Mouse (Mus musculus) liver, embryonic 12.5 days (tissue): ENCODE results near the gene Neurl3. TPM values are rescaled to one million over a fixed set of nuclear protein-coding genes. Genes with fewer than 3 reads are reported as not detected.

Experiments
- ATAC-seq: fragments of 200-750 bp; cut with Nextera tagmentation; 2 replicates; pipeline ENCODE4 v1.8.0; 2017; ENCODE audit warnings: moderate number of reproducible peaks, mild to moderate bottlenecking, moderate library complexity
- H3K27ac ChIP-seq: fragments of 300-500 bp; sonication (generic); 2 replicates; pipeline ENCODE4 v1.5.1; 2016; ENCODE audit warnings: mild to moderate bottlenecking
- H3K27me3 ChIP-seq: fragments of 300-500 bp; sonication (generic); replicated peaks from 2 replicates; pipeline ENCODE4 v1.6.1; 2016; ENCODE audit warnings: mild to moderate bottlenecking, moderate library complexity
- H3K36me3 ChIP-seq: fragments of 300-500 bp; sonication (generic); 2 replicates; pipeline ENCODE4 v1.6.1; 2016; ENCODE audit warnings: mild to moderate bottlenecking, moderate library complexity
- H3K4me1 ChIP-seq: fragments of 300-500 bp; sonication (generic); 2 replicates; pipeline ENCODE4 v1.6.1; 2016
- H3K4me2 ChIP-seq: fragments of 300-500 bp; sonication (generic); 2 replicates; pipeline ENCODE4 v1.6.1; 2016; ENCODE audit warnings: mild to moderate bottlenecking, moderate library complexity
- H3K4me3 ChIP-seq: fragments of 300-500 bp; sonication (generic); 2 replicates; pipeline ENCODE4 v1.5.1; 2016; ENCODE audit warnings: mild to moderate bottlenecking, moderate library complexity
- H3K9ac ChIP-seq: fragments of 300-500 bp; sonication (generic); 2 replicates; pipeline ENCODE4 v1.6.1; 2016; ENCODE audit warnings: mild to moderate bottlenecking, moderate library complexity
- H3K9me3 ChIP-seq: fragments of 300-500 bp; sonication (generic); replicated peaks from 2 replicates; pipeline ENCODE4 v1.6.1; 2016; ENCODE audit warnings: mild to moderate bottlenecking, moderate library complexity
- WGBS: fragments of 180-500 bp; shearing (Covaris S2); methylation state at CpG from one replicate; pipeline ENCODE4 v1.1.7; 2016; ENCODE audit not compliant: insufficient replicate concordance; 5-methylcytosine and 5-hydroxymethylcytosine counted together
- polyA plus RNA-seq: library from polyadenylated mRNA; unstranded; fragments of >200 nt; fragmentation: Nextera tagmentation; extraction: Ambion mirVana; gene quantifications from 2 replicates; pipeline ENCODE4 v1.2.1, GENCODE M21; 2016

The Neurl3 gene
- polyA plus RNA-seq, 1 experiment from 2014 or later: 3.7 TPM

DNA sequence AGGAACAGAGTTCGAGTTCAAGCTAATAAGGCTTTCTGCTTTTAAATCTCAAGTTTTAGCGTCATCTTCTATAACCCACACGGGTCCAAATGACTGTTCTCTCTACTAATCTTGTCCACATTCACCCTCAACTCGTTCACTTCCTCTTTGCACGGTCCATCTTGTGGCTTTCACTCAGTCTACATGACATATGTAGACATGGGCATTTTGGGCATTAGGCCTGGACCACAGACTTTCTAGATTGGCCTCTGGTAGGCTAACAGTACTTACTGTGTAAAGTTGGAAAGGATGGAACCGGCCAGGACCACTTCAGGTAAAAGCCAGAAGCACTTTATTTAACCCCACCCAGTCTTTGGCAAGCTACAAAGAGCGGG, 32.6 kb upstream of the Neurl3 start:
- H3K9ac ChIP-seq: no peak overlapping the region
- no peaks in the 10 kb centered on the region for H3K36me3 ChIP-seq
- peaks cover 72% of the 10 kb centered on the region for H3K27me3 ChIP-seq
- H3K4me1 ChIP-seq: peaks cover 30% of the 10 kb centered on the region
- H3K4me2 ChIP-seq: peak overlapping the region; percentile 97
- WGBS: 32% methylated on average over 7 of the region's 7 CpGs
- peak overlapping the region; percentile 71; the same call in 1 of the 2 replicates for H3K4me3 ChIP-seq
- H3K27ac ChIP-seq: no peak overlapping the region
- H3K9me3 ChIP-seq: no peaks in the 10 kb centered on the region
- ATAC-seq: peak; percentile 15; the same call in 1 of the 2 replicates

DNA sequence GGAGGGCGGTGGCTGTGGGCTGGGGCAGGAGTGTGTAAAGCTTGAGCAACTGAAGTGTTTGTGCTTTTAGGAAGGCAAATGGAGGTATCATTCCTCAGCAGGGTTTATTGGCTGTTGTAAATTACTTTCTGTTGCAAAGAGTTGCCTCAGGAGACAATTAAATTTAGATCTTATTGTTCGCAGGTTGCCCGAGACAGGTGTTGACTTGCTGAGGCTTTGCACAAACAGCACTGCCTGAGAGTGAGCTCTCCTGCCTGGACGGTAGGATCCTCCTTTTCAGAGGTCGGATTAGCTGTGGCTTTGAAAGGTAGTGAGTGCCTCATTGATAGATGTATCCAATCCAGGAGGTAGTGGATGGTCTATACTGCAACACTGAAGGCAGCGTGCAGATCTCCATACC, 31.6 kb upstream of the Neurl3 start:
- H3K27me3 ChIP-seq: peaks cover 80% of the 10 kb centered on the region
- no peak overlapping the region for H3K9ac ChIP-seq
- ATAC-seq: no peak
- no peak overlapping the region for H3K4me3 ChIP-seq
- H3K4me1 ChIP-seq: peaks cover 30% of the 10 kb centered on the region
- 71% methylated on average over 6 of the region's 6 CpGs for WGBS
- H3K36me3 ChIP-seq: no peaks in the 10 kb centered on the region
- no peaks in the 10 kb centered on the region for H3K9me3 ChIP-seq
- H3K4me2 ChIP-seq: no peak overlapping the region
- no peak overlapping the region for H3K27ac ChIP-seq

DNA sequence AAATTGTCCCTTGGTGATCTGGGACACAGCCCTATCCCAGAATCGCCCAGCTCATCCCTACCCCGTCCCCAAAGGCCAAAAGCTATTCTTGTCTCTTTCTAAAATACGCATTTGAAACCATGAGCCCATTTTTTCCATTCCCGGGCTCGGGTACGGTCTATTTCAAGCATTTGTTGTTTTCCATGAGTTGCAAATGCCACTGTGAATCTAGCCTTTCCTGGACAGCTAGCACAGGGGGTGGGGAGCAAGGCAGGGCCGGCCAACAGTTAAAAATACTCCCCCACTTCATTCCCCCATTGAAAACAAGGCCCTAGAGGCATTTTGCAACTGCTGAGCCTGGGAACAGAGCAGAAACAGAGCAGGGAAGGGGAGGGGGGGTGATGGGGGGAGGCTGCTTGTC, 30.3 kb upstream of the Neurl3 start:
- Histone ChIP-seq H3K4me2 (no peak overlapping the region), H3K27me3 (peaks cover 83% of the 10 kb centered on the region), H3K27ac (no peak overlapping the region), H3K36me3 (no peaks in the 10 kb centered on the region), H3K9me3 (no peaks in the 10 kb centered on the region), H3K4me3 (no peak overlapping the region), H3K4me1 (peaks cover 27% of the 10 kb centered on the region), H3K9ac (no peak overlapping the region)
- 51% methylated on average over 7 of the region's 7 CpGs for WGBS
- ATAC-seq: no peak

DNA sequence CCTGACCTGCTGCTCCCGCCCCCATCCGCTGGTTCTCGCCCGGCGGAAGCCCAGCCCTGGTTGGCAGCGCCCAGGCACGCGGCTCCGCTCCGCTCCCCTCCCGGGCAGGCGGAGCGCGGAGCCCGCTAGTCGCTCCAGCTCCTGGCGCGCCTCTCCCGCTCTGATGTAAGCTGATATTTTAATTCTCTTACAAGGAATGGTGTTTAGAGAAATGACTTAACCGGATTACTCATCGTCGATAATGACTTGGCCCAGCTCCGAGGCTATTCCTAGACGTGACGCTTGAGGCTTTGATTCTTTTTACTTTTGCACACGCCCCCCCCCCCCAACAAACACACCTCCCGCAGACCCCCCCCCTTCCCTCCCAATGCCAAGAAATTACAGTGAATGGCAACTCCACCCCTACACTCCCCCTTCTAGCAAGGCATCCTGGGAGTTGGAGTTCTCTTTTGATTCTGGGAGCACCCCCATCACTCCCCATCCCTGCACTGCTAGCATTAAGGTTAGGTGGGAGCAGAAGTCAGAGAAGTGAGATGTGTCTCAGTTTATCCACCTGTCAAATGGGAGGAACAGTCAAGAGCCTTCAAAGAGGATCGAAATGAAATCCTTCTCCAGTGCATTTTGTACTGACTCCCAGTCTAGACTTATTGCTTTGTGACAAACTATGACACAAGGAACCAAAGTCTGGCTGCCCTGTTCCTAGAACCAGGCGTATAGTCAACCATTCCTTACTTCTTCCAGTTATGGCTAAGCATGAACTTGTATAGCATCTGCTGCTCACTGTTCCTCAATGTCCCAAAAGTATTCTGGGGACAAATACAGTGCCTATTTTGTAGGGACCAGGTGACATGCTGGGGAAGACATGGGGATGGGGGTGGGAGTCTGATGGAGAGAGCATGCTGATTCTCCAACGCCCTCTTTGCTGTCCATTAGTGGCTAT, 29.2 kb upstream of the Neurl3 start:
- H3K27ac ChIP-seq: no peak overlapping the region
- H3K36me3 ChIP-seq: no peaks in the 10 kb centered on the region
- no peaks in the 10 kb centered on the region for H3K9me3 ChIP-seq
- peak overlapping the region; percentile 61 for H3K4me2 ChIP-seq
- peaks cover 83% of the 10 kb centered on the region for H3K27me3 ChIP-seq
- H3K4me1 ChIP-seq: peaks cover 16% of the 10 kb centered on the region
- 9% methylated on average over 30 of the region's 30 CpGs for WGBS
- peak overlapping the region; percentile 22 for H3K4me3 ChIP-seq
- no peak for ATAC-seq
- H3K9ac ChIP-seq: no peak overlapping the region

DNA sequence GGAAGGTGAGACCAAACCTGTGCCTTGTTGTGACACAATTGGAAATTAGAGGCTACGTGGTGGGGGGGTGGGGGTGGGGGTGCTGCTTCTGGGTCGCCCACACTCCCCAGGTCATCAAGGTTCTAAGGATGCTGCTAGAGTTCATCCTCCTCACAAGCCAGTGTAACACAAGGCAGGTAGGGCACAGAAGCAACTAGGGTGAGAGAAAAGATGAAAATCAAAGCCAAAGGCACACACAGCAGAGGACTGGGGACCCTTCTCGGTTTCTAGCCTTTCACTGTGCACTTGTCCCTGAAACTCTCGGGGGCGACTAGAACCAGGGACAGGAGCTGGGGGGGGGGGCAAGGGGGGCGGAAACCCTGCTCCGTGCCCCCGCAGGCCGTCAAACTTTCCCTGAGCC, 28.5 kb upstream of the Neurl3 start:
- no peaks in the 10 kb centered on the region for H3K36me3 ChIP-seq
- no peak overlapping the region for H3K27ac ChIP-seq
- peak overlapping the region; percentile 22 for H3K4me3 ChIP-seq
- no peak overlapping the region for H3K9ac ChIP-seq
- peaks cover 85% of the 10 kb centered on the region for H3K27me3 ChIP-seq
- peak overlapping the region; percentile 61 for H3K4me2 ChIP-seq
- no peak for ATAC-seq
- H3K4me1 ChIP-seq: 0 out of 2 replicates have a peak, but pooled peaks cover 11% of the 10 kb centered on the region
- 16% methylated on average over 9 of the region's 9 CpGs for WGBS
- no peaks in the 10 kb centered on the region for H3K9me3 ChIP-seq

DNA sequence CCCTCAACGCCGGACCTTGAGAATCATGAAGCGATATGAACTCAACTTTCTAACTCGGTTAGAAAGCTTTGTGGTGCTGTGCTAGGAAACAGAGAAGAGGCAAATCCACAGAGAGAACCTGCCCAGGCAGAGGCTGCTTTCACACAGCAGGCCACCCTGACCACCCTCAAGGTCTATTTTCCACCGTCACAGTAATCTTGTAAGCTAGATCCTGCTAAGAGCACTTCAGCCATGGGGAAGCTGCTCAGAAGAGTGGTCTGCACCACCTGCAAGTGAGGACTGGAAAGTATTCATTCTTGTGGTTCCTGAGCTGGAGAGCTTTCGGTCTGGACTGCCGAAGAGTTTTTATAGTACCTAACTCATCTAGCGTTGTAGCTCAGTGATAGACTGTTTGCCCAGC, 27.8 kb upstream of the Neurl3 start:
- H3K4me3 ChIP-seq: no peak overlapping the region
- no peak overlapping the region for H3K4me2 ChIP-seq
- peaks cover 92% of the 10 kb centered on the region for H3K27me3 ChIP-seq
- no peak overlapping the region for H3K27ac ChIP-seq
- 62% methylated on average over 8 of the region's 8 CpGs for WGBS
- ATAC-seq: no peak
- no peaks in the 10 kb centered on the region for H3K9me3 ChIP-seq
- 0 out of 2 replicates have a peak, but pooled peaks cover 10% of the 10 kb centered on the region for H3K4me1 ChIP-seq
- no peaks in the 10 kb centered on the region for H3K36me3 ChIP-seq
- no peak overlapping the region for H3K9ac ChIP-seq

DNA sequence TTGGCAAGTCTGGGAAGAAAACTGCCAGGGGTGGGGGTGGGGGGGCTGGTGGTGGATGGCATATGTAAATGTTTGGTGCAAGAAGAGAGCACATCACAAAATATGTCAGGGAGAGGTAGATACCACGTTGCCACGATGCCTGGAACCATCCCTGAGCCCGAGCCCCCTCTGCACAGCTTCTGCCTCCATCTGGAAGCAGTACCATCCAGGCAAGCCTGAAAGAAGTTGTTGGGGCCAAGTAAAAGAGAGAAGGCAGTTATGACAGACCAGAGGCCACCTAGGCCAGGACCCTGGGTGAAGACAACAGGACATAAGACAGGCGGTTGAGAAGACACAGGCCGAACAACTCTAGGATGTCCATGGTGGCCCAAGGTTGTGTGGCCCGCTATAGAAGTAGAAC, 26.0 kb upstream of the Neurl3 start:
- H3K9me3 ChIP-seq: no peaks in the 10 kb centered on the region
- no peak overlapping the region for H3K4me2 ChIP-seq
- H3K36me3 ChIP-seq: no peaks in the 10 kb centered on the region
- H3K27me3 ChIP-seq: peaks cover 98% of the 10 kb centered on the region
- H3K9ac ChIP-seq: no peak overlapping the region
- no peak for ATAC-seq
- H3K27ac ChIP-seq: no peak overlapping the region
- H3K4me3 ChIP-seq: no peak overlapping the region
- WGBS: 76% methylated on average over 6 of the region's 6 CpGs
- H3K4me1 ChIP-seq: 0 out of 2 replicates have a peak, but pooled peaks cover 5% of the 10 kb centered on the region

DNA sequence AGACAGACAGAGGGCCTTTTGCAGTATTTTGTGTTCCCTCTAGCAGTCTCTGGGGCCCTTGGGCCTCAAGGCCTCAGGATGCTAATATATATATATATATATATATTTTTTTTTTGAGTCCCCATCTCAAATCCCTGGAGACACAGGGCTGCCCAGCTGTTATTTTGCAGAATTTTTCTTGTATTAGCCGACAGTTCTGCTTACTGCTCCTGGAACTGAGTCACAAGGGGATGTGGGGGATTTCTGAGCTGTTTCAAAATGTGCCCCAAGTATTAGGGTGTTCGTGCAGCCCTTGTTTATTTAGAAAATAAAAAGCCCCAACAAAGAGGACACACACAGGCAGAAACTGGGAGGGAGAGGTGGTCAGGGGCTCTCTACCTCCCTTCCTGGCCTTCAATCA, 25.2 kb upstream of the Neurl3 start:
- Histone ChIP-seq H3K4me1 (0 out of 2 replicates have a peak, but pooled peaks cover 5% of the 10 kb centered on the region), H3K9me3 (no peaks in the 10 kb centered on the region), H3K27ac (no peak overlapping the region), H3K9ac (no peak overlapping the region), H3K36me3 (no peaks in the 10 kb centered on the region), H3K4me2 (no peak overlapping the region), H3K27me3 (peaks cover 97% of the 10 kb centered on the region), H3K4me3 (no peak overlapping the region)
- no peak for ATAC-seq
- WGBS: 34% methylated on average over 2 of the region's 2 CpGs

DNA sequence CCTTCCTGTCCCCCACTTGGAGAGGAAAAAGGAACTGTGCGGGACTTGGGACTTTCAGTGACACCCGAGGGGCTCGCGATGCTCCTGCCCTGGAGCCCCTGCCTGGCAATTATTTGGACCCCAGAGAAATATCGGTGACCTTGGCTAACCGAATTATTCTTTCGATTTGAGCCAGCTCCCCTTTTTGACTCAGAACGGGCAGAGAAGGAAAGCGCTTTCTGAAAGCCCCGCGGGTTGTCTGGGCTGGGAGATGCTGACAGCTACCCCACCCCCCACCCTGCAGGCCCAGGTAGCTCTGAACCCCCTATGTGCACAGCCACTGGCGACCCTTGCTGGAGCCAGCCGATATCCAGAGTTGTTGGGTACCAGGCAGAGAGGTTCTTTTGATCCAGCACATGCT, 24.6 kb upstream of the Neurl3 start:
- Histone ChIP-seq H3K36me3 (no peaks in the 10 kb centered on the region), H3K27me3 (peaks cover 97% of the 10 kb centered on the region), H3K27ac (no peak overlapping the region), H3K4me3 (no peak overlapping the region), H3K9me3 (no peaks in the 10 kb centered on the region), H3K4me1 (0 out of 2 replicates have a peak, but pooled peaks cover 5% of the 10 kb centered on the region), H3K9ac (no peak overlapping the region), H3K4me2 (no peak overlapping the region)
- 33% methylated on average over 13 of the region's 13 CpGs for WGBS
- ATAC-seq: no peak

DNA sequence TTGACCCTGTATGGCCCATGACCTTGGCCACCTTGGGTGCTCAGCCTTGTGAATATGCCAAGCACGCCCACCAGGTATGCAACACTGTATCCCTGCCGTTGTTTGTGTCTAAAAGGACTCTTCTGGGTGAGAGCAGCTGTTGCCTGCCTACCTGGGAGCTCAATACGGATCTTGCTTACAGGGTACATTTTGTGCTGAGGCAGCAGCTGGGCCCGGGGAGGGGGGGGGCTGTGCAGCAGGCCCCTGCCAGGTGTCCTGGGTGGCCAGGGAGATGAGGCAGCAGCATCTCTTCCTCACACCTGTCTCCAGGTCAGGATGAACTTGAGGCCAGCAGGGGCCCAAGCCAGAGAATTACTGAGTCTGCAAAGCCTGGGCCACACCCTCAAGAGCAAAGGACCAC, 23.6 kb upstream of the Neurl3 start:
- Histone ChIP-seq H3K4me3 (no peak overlapping the region), H3K27ac (no peak overlapping the region), H3K36me3 (no peaks in the 10 kb centered on the region), H3K9me3 (no peaks in the 10 kb centered on the region), H3K4me1 (0 out of 2 replicates have a peak, but pooled peaks cover 1% of the 10 kb centered on the region), H3K27me3 (peaks cover 89% of the 10 kb centered on the region), H3K4me2 (no peak overlapping the region), H3K9ac (no peak overlapping the region)
- WGBS: 49% methylated on average over 4 of the region's 4 CpGs
- no peak for ATAC-seq

DNA sequence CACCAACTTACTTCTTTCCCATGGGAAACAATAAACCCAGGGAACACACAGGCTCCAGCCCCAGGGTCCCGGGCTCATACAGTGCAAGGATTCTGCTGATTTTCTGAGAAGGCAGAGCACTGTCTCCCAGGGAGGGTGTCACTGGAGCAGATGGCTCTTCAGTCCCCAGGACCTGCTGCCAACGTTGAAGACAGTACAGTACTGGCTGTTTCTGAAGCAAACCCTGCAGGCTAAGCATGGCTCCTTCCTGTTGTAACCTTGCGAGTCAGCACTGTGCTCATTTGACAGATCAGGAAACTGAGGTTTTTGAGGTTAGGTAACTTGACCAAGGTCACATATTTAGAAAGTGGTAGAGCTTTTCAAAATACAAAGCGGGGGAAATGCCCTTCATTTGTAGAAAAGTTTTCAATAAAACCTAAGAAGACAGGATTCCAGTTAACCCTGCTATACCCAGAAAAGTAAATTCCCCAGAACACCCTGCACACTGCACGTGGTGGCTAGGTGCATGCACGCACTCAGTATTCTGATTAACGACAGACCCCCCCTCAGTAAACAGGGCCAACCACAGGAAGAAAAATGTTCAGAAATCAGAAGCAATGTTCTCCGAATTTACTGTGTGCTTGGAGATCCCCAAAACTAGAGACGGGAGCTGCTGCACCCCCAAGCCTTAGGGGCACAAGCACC, 22.1 kb upstream of the Neurl3 start:
- Histone ChIP-seq H3K9me3 (no peaks in the 10 kb centered on the region), H3K9ac (no peak overlapping the region), H3K27ac (no peak overlapping the region), H3K4me2 (no peak overlapping the region), H3K36me3 (no peaks in the 10 kb centered on the region), H3K27me3 (peaks cover 74% of the 10 kb centered on the region), H3K4me3 (no peak overlapping the region), H3K4me1 (no peaks in the 10 kb centered on the region)
- WGBS: 14% methylated on average over 9 of the region's 9 CpGs
- no peak for ATAC-seq

DNA sequence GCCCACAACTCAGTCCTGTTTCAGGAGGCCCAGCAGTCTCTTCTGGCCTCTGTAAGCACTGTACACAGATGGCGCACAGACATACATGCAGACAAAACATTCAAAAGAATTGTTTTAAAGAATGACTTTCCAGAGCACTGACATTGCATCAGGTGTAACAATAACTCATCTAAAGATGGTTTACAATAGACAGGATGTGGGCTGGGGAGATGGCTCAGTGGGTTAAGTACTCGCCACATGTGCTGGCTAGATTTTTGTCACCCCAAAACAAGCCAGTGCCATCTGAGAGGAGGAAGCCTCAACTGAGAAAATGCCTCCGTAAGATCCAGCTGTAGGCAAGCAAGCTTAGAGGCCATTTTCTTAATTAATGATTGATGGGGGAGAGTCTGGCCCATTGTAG, 19.9 kb upstream of the Neurl3 start:
- WGBS: 59% methylated on average over 3 of the region's 3 CpGs
- Histone ChIP-seq H3K4me3 (no peak overlapping the region), H3K9me3 (no peaks in the 10 kb centered on the region), H3K9ac (no peak overlapping the region), H3K27ac (no peak overlapping the region), H3K27me3 (peaks cover 52% of the 10 kb centered on the region), H3K4me2 (no peak overlapping the region), H3K36me3 (no peaks in the 10 kb centered on the region), H3K4me1 (no peaks in the 10 kb centered on the region)
- no peak for ATAC-seq
